Mouse (Mus musculus): Measurements from ENCODE around the gene Fetub. TPM values are rescaled to one million over a fixed set of nuclear protein-coding genes. Genes with fewer than 3 reads are reported as not detected.

Gene Fetub
- polyA plus RNA-seq, 1 experiment from 2014 or later, result 0.19 TPM

DNA sequence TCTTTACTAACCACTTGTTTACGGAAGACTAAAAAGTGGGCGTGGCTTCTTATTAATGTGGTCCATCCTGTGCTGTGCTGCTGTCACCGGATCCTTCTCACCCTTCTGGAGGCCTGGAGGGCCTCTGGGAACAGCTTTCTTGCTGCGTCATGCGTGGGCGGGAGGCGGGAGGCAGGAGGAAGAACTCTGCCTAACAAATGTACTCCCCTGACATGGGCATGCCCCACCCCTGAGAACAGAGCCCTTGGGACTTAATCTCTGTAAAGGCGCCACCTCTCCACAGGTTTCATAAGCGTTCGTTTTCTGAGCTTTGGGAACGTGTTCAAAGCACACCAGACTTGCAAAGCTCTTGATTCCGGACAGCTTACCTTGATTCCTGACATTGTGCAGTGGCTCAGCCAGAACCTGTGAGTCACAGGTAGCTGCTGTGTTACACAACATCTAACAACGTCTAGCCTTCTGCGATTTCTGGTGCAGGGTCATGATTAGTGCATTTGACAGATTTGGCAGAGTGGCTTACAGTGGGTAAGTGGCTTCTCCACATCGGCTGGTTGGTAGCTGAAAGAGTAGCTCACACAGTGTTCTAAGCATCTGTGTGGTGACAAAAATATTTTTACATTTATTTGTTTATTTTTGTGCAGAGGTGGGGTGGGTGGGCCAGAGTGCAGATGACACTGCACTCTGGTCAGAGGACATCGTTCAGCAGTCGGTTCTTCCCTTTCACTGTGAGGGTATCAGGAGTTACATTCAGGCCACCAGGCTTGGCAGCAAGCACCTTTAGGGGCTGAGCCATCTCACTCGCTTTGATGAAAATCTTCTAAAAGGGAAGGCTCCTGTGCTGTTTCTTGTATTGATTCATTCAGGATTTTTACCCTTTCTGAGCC, 2.1 kb downstream of the Fetub start:
- Histone ChIP-seq H3K27me3 (ENCODE audit: control insufficient read depth, insufficient read depth, low read length) (no peaks in the 10 kb centered on the region), H3K36me3 (ENCODE audit: control insufficient read depth, insufficient read depth, low read length) (no peaks in the 10 kb centered on the region), H3K27ac (ENCODE audit: low read depth, low read length) (no peak overlapping the region), H3K9ac (ENCODE audit: low read depth, low read length) (no peak overlapping the region), H3K4me3 (ENCODE audit: low read depth, low read length) (no peak overlapping the region), H3K4me1 (ENCODE audit: control insufficient read depth, insufficient read depth, low read length) (no peaks in the 10 kb centered on the region), H3K9me3 (replicated peaks; ENCODE audit: control insufficient read depth, low read length) (no peaks in the 10 kb centered on the region), H3K4me2 (no peak overlapping the region)
- 49% methylated on average over 18 of the region's 18 CpGs for WGBS (ENCODE audit: insufficient replicate concordance)
- ATAC-seq (replicated peaks; ENCODE audit: insufficient number of reproducible peaks, low FRiP score, low TSS enrichment), result no peak

DNA sequence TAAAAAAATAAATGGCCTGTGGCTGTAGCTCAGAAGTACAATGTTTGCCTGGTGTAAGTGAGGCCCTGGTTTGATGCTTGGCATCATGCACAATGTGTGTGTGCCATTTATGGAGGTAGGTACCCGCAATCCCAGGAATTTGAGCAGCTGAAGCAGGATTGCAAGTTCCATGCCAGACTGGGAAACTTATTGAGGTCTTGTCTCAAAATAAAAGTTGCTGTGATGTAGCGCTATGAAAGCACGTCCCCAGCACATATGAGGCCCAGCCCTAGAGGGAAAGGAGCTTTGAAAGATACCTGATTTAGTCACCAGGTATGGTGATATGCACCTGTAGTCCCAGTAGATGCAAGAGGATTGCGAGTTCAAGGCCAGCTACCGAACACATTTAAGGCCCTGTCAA, 3.6 kb downstream of the Fetub start:
- Histone ChIP-seq H3K27ac (ENCODE audit: low read depth, low read length) (no peak overlapping the region), H3K4me2 (no peak overlapping the region), H3K4me3 (ENCODE audit: low read depth, low read length) (no peak overlapping the region), H3K4me1 (ENCODE audit: control insufficient read depth, insufficient read depth, low read length) (no peaks in the 10 kb centered on the region), H3K36me3 (ENCODE audit: control insufficient read depth, insufficient read depth, low read length) (no peaks in the 10 kb centered on the region), H3K9ac (ENCODE audit: low read depth, low read length) (no peak overlapping the region), H3K27me3 (ENCODE audit: control insufficient read depth, insufficient read depth, low read length) (no peaks in the 10 kb centered on the region), H3K9me3 (replicated peaks; ENCODE audit: control insufficient read depth, low read length) (no peaks in the 10 kb centered on the region)
- WGBS (ENCODE audit: insufficient replicate concordance), result 83% methylated on average over 5 of the region's 5 CpGs
- ATAC-seq (replicated peaks; ENCODE audit: insufficient number of reproducible peaks, low FRiP score, low TSS enrichment), result no peak

DNA sequence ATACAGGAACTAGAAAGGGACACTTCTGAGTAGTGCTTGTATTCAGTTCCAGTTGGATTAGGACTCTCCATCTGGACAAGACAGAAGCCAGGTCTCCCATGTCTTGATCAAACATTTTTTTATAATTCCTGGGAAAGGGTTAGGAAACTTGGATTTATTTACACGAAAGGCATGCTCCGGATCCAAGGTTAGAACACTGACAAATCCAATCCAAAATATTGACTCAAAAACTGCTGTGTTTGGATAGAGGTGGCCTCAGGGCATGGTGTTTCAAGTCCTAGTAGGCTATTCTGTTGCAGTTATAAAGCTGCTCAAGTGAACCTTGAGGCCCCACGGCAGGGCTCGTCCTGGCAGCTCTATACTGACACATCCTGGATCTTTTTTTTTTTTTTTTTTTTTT, 4.3 kb downstream of the Fetub start:
- no peaks in the 10 kb centered on the region for H3K27me3 ChIP-seq (ENCODE audit: control insufficient read depth, insufficient read depth, low read length)
- H3K9me3 ChIP-seq (replicated peaks; ENCODE audit: control insufficient read depth, low read length), result no peaks in the 10 kb centered on the region
- no peak overlapping the region for H3K9ac ChIP-seq (ENCODE audit: low read depth, low read length)
- no peak overlapping the region for H3K27ac ChIP-seq (ENCODE audit: low read depth, low read length)
- no peak for ATAC-seq (replicated peaks; ENCODE audit: insufficient number of reproducible peaks, low FRiP score, low TSS enrichment)
- WGBS (ENCODE audit: insufficient replicate concordance), result 74% methylated on average over 4 of the region's 4 CpGs
- no peaks in the 10 kb centered on the region for H3K36me3 ChIP-seq (ENCODE audit: control insufficient read depth, insufficient read depth, low read length)
- no peak overlapping the region for H3K4me2 ChIP-seq
- no peak overlapping the region for H3K4me3 ChIP-seq (ENCODE audit: low read depth, low read length)
- no peaks in the 10 kb centered on the region for H3K4me1 ChIP-seq (ENCODE audit: control insufficient read depth, insufficient read depth, low read length)

DNA sequence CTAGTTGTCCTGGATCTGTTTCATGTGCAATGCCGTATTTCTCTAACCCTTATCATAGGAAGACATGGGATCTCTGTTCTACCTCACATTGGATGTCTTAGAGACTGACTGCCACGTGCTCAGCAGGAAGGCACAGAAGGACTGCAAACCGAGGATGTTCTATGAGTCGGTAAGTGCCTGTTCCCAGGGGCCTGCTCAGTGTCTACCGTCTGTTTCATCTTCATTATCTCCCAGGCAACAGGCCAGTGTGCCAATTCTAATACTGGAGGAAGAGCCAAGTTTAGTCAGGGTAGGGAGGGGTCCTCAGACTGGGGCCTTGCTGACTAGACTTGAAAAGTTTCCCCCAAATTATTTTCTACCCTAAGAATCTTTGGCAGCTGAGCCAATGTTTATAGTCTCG, 11.4 kb downstream of the Fetub start:
- H3K9ac ChIP-seq (ENCODE audit: low read depth, low read length), result no peak overlapping the region
- H3K4me1 ChIP-seq (ENCODE audit: control insufficient read depth, insufficient read depth, low read length), result no peaks in the 10 kb centered on the region
- no peak overlapping the region for H3K4me2 ChIP-seq
- no peak for ATAC-seq (replicated peaks; ENCODE audit: insufficient number of reproducible peaks, low FRiP score, low TSS enrichment)
- no peak overlapping the region for H3K27ac ChIP-seq (ENCODE audit: low read depth, low read length)
- 62% methylated on average over 6 of the region's 6 CpGs for WGBS (ENCODE audit: insufficient replicate concordance)
- no peaks in the 10 kb centered on the region for H3K9me3 ChIP-seq (replicated peaks; ENCODE audit: control insufficient read depth, low read length)
- H3K4me3 ChIP-seq (ENCODE audit: low read depth, low read length), result no peak overlapping the region
- H3K36me3 ChIP-seq (ENCODE audit: control insufficient read depth, insufficient read depth, low read length), result no peaks in the 10 kb centered on the region
- no peaks in the 10 kb centered on the region for H3K27me3 ChIP-seq (ENCODE audit: control insufficient read depth, insufficient read depth, low read length)

DNA sequence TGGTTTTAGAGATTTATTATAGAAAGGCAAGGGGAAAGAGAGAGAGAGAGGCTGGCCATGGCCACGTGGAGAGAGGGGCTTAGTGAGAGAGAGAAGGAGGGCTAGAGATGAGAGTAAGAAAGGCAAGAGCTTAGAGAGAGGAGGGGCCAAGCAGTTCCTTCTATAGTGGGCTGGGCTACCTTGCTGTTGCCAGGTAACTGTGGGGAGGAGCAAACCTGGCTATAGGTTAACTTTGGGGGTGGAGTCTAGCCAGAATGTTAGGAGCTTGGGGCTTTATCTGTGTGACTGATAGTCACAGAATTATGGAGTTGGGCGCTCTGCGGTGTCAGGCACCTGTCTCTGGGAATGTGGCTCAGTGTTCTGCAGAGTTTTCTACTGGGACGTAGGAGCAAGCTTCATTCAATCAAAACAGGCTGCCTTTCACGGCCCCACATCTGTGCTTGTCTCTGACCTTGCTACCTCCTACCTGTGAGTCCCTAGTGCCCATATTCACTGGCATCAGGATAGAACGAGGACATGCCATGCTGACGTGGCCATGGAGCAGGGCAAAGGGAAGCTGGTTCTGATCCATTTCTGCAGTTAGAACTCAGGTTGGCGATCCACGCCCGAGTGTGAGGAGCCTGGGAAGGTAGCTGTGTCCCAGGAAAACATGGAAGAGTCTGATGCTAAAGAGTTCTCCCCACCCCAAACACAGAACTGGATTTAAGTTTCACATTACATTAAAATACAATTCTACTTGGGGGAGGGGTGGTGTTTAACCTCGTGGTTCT, 13.5 kb downstream of the Fetub start:
- Histone ChIP-seq H3K4me1 (ENCODE audit: control insufficient read depth, insufficient read depth, low read length) (no peaks in the 10 kb centered on the region), H3K9ac (ENCODE audit: low read depth, low read length) (no peak overlapping the region), H3K9me3 (replicated peaks; ENCODE audit: control insufficient read depth, low read length) (no peaks in the 10 kb centered on the region), H3K4me2 (no peak overlapping the region), H3K27me3 (ENCODE audit: control insufficient read depth, insufficient read depth, low read length) (no peaks in the 10 kb centered on the region), H3K27ac (ENCODE audit: low read depth, low read length) (no peak overlapping the region), H3K4me3 (ENCODE audit: low read depth, low read length) (no peak overlapping the region), H3K36me3 (ENCODE audit: control insufficient read depth, insufficient read depth, low read length) (no peaks in the 10 kb centered on the region)
- ATAC-seq (replicated peaks; ENCODE audit: insufficient number of reproducible peaks, low FRiP score, low TSS enrichment), result no peak
- WGBS (ENCODE audit: insufficient replicate concordance), result 77% methylated on average over 11 of the region's 11 CpGs

DNA sequence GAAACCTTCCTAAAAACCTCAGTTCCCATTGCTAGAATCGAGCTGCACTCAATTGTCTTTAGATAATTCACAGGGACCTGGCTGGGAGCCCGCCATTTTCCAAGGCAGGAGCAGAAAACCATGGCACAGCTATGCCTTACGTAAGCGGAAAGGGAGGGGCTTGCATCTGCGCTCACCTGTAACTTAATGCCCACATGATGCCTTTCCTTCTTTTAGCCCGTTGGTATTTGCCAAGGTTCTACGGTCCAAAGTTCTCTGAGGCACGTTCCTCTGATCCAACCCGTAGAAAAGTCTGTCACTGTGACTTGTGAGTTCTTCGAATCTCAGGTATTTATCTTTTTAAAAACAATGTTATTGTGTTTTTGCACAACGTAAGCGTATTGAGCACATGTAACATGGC, 19.5 kb downstream of the Fetub start:
- no peak for ATAC-seq (replicated peaks; ENCODE audit: insufficient number of reproducible peaks, low FRiP score, low TSS enrichment)
- 83% methylated on average over 12 of the region's 12 CpGs for WGBS (ENCODE audit: insufficient replicate concordance)
- Histone ChIP-seq H3K9ac (ENCODE audit: low read depth, low read length) (no peak overlapping the region), H3K4me3 (ENCODE audit: low read depth, low read length) (no peak overlapping the region), H3K27me3 (ENCODE audit: control insufficient read depth, insufficient read depth, low read length) (no peaks in the 10 kb centered on the region), H3K4me1 (ENCODE audit: control insufficient read depth, insufficient read depth, low read length) (no peaks in the 10 kb centered on the region), H3K9me3 (replicated peaks; ENCODE audit: control insufficient read depth, low read length) (no peaks in the 10 kb centered on the region), H3K36me3 (ENCODE audit: control insufficient read depth, insufficient read depth, low read length) (no peaks in the 10 kb centered on the region), H3K4me2 (no peak overlapping the region), H3K27ac (ENCODE audit: low read depth, low read length) (no peak overlapping the region)

GRCm38 (mm10) chr16:22938541-22938940, 20.4 kb downstream of the Fetub start:
- no peak overlapping the region for H3K4me3 ChIP-seq (ENCODE audit: low read depth, low read length)
- H3K36me3 ChIP-seq (ENCODE audit: control insufficient read depth, insufficient read depth, low read length), result no peaks in the 10 kb centered on the region
- no peaks in the 10 kb centered on the region for H3K9me3 ChIP-seq (replicated peaks; ENCODE audit: control insufficient read depth, low read length)
- no peak overlapping the region for H3K27ac ChIP-seq (ENCODE audit: low read depth, low read length)
- no peaks in the 10 kb centered on the region for H3K27me3 ChIP-seq (ENCODE audit: control insufficient read depth, insufficient read depth, low read length)
- no peak overlapping the region for H3K9ac ChIP-seq (ENCODE audit: low read depth, low read length)
- 71% methylated on average over 2 of the region's 2 CpGs for WGBS (ENCODE audit: insufficient replicate concordance)
- no peak overlapping the region for H3K4me2 ChIP-seq
- no peak for ATAC-seq (replicated peaks; ENCODE audit: insufficient number of reproducible peaks, low FRiP score, low TSS enrichment)
- H3K4me1 ChIP-seq (ENCODE audit: control insufficient read depth, insufficient read depth, low read length), result no peaks in the 10 kb centered on the region

- H3K27me3 ChIP-seq (ENCODE audit: control insufficient read depth, insufficient read depth, low read length), result no peaks in the 10 kb centered on the region
These were observed 21.1 kb downstream of the Fetub start for GRCm38 (mm10) chr16:22939120-22939695.

More at GRCm38 (mm10) chr16:22939120-22939695, 21.1 kb downstream of the Fetub start:
- no peaks in the 10 kb centered on the region for H3K9me3 ChIP-seq (replicated peaks; ENCODE audit: control insufficient read depth, low read length)
- no peak for ATAC-seq (replicated peaks; ENCODE audit: insufficient number of reproducible peaks, low FRiP score, low TSS enrichment)
- H3K4me1 ChIP-seq (ENCODE audit: control insufficient read depth, insufficient read depth, low read length), result no peaks in the 10 kb centered on the region
- no peak overlapping the region for H3K4me3 ChIP-seq (ENCODE audit: low read depth, low read length)
- 69% methylated on average over 8 of the region's 8 CpGs for WGBS (ENCODE audit: insufficient replicate concordance)
- no peaks in the 10 kb centered on the region for H3K36me3 ChIP-seq (ENCODE audit: control insufficient read depth, insufficient read depth, low read length)
- H3K9ac ChIP-seq (ENCODE audit: low read depth, low read length), result no peak overlapping the region
- no peak overlapping the region for H3K4me2 ChIP-seq
- no peak overlapping the region for H3K27ac ChIP-seq (ENCODE audit: low read depth, low read length)

Measured in heart, embryonic 11.5 days (tissue).